Mouse (Mus musculus) olfactory bulb, adult 2 months (tissue): Measurements from ENCODE around the gene Pepd. TPM values are rescaled to one million over a fixed set of nuclear protein-coding genes. Genes with fewer than 3 reads are reported as not detected.

Source experiments
- H3K27ac ChIP-seq: fragments of 200-500 bp; 2 replicates; pipeline ENCODE4 v1.5.1; 2012; ENCODE audit warnings: low read depth, low read length; ENCODE audit not compliant: insufficient read depth
- H3K4me1 ChIP-seq: fragments of 200-500 bp; 2 replicates; pipeline ENCODE4 v1.6.1; 2012; ENCODE audit warnings: low read length; ENCODE audit not compliant: control insufficient read depth, insufficient read depth
- H3K4me3 ChIP-seq: fragments of 200-500 bp; 2 replicates; pipeline ENCODE4 v1.5.1; 2012; ENCODE audit warnings: mild to moderate bottlenecking, low read depth, low read length, moderate library complexity; ENCODE audit not compliant: insufficient read depth
- CTCF ChIP-seq: fragments of 200-500 bp; IDR thresholded peaks from 2 replicates; pipeline ENCODE4 v1.5.1; 2012; ENCODE audit warnings: low read depth, mild to moderate bottlenecking, low read length, moderate library complexity; ENCODE audit not compliant: insufficient read depth
- POLR2A ChIP-seq: fragments of 200-500 bp; IDR thresholded peaks from 2 replicates; pipeline ENCODE4 v1.6.1; 2012; ENCODE audit warnings: mild to moderate bottlenecking, low read depth, low read length, moderate library complexity; ENCODE audit not compliant: insufficient read depth
- WGBS: fragments of 180-500 bp; shearing (Covaris S2); methylation state at CpG from one replicate; pipeline ENCODE4 v1.1.7; 2018; 5-methylcytosine and 5-hydroxymethylcytosine counted together
- polyA plus RNA-seq: library from polyadenylated mRNA; stranded (reverse); fragments of >200 nt; gene quantifications from 2 replicates; pipeline ENCODE4 v1.2.4, GENCODE M21; 2012; ENCODE audit warnings: low replicate concordance; ENCODE audit not compliant: missing spikeins, insufficient read depth, insufficient read length

Pepd gene
- polyA plus RNA-seq, 1 experiment: not detected

DNA sequence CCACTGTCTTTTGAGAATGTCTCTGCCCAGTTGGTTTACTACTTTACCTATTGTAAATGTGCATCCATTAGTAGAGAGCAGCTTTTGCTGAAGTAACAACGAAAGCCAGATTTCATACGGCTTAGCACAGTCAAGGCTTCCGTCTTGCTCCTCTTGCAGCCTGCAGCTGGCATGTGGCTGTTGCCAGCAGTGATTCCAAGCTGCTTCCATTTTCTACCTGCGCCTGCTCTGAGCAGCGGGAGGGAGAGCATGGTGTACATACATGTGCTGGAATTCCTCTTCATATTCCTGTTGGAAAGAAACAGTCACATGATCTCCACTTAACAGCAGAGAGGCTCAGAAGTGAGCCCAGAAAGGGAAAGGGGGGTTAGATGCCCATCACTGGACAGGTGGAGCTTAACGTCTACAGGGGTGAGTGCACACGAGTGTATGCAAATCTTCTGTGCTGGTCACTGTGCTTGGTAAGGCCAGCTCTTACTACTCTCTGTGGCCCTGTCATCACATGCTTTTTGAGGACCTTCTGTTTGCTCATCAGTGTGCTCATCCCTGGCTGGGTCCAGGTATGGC is 91.1 kb downstream of the Pepd start:
- 77% methylated on average over 7 of the region's 7 CpGs for whole genome bisulfite sequencing
- TF ChIP-seq POLR2A (no peak), CTCF (no peak)
- H3K4me1 ChIP-seq: no peaks in the 10 kb centered on the region
- H3K27ac ChIP-seq: no peak overlapping the region
- H3K4me3 ChIP-seq: no peak overlapping the region

DNA sequence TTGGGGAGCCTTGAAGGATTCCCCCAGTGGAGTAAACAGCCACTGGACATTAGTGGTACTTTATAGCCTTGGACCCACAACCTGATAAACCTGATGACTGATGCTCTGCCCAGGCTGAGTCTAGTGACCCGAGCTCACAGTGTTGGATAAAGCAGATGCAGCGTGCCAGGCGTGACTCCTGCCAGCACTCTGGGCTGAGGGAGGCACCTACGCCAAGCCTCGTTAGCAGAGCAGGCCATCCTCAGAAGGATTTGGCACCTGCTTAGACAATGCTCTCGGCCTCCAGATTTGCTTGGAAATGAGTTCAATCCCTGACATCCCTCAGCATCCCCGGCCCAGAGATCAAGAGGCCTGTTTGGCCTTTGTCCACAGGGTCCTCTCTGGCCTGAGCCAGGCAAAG is 94.5 kb downstream of the Pepd start:
- no peak for TF ChIP-seq POLR2A
- no peak for TF ChIP-seq CTCF
- H3K4me1 ChIP-seq: no peaks in the 10 kb centered on the region
- no peak overlapping the region for H3K4me3 ChIP-seq
- no peak overlapping the region for H3K27ac ChIP-seq
- 82% methylated on average over 7 of the region's 7 CpGs for WGBS

DNA sequence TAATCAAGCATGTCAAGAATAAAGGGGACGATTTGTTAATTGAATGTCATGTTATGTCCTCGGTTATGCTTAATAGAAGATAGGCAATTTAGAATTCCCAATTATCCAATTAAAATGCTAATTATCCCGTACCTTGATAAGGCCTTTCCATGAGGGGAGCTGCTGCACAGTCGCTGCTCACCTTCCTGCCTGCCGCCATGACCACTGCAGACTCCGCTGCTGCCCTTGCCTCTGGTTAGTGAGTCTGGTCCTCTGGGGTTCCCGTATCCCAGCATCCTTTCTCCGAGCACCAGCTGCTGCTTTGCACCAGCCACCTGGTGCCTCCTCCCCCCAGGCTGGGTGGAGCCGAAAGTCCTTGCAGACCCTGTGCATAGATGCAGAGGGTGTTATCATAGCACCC is 101.0 kb downstream of the Pepd start:
- Histone ChIP-seq H3K4me3 (no peak overlapping the region), H3K27ac (no peak overlapping the region), H3K4me1 (no peaks in the 10 kb centered on the region)
- no peak for TF ChIP-seq CTCF
- 84% methylated on average over 9 of the region's 9 CpGs for WGBS

DNA sequence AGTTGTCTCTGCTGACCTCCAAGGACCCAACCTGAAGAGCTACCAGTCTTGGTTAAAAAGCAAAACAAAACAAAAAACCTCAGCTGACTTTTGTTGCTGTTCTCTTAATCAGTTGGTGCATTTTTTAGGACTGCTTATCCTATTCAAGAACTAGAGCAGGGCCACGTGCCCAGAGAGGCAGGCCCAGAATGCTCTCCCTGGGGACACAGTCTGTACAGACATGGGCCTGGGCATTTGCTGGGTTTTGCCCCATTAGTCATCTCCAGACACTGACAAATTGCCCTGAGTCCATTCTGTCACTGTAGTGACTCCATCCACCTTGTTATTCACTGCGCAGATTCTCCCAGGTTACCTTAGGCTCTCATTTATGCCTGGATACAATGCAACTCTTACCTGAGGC is 103.1 kb downstream of the Pepd start:
- Histone ChIP-seq H3K4me1 (no peaks in the 10 kb centered on the region), H3K27ac (no peak overlapping the region), H3K4me3 (no peak overlapping the region)
- 85% methylated on average over 2 of the region's 2 CpGs for whole genome bisulfite sequencing
- TF ChIP-seq CTCF (no peak), POLR2A (no peak)

DNA sequence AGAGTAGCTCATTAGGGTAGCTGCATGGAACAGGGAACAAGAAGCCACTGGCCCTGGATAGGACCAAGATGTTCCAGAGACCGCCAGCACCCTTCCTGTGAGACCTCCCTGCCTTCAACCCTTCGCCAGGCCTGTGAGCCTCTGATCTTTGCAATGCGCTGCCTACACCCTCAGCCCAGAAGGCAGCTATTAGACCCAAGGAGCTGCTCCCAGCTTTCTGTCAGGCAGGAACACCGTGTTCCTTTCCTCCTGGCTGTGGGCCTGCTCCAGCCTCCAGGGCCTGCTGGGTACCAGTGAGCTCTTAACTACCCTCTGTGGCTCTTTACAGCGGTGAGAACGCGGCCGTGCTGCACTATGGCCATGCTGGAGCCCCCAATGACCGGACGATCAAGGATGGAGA is 109.2 kb downstream of the Pepd start:
- WGBS: 90% methylated on average over 10 of the region's 10 CpGs
- no peak overlapping the region for H3K27ac ChIP-seq
- TF ChIP-seq CTCF: no peak
- no peak for TF ChIP-seq POLR2A
- H3K4me1 ChIP-seq: peaks cover 16% of the 10 kb centered on the region; the same call in 1 of the 2 replicates
- H3K4me3 ChIP-seq: no peak overlapping the region

DNA sequence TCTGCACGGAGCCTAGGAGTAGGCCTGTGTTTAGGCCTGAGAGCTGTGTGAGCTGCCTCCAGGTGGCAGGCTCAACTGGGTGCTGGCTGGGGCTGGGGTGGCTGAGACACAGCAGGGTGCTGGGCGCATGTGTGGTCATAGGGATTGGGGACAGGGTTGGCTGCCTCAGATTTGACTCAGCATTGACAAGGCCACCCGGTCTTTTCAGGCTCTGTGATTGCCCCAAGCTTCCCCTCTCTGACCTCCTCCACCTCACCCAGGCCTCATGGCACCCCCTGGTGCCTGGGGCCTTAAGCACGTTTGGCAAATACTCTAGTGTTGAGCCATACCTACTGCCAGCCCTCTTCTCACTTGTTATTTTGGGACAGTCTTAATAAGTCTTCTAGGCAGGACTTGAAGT is 111.1 kb downstream of the Pepd start:
- Histone ChIP-seq H3K4me3 (no peak overlapping the region), H3K27ac (no peak overlapping the region), H3K4me1 (peaks cover 22% of the 10 kb centered on the region; the same call in 1 of the 2 replicates)
- TF ChIP-seq CTCF (no peak), POLR2A (no peak)
- 92% methylated on average over 4 of the region's 4 CpGs for WGBS

DNA sequence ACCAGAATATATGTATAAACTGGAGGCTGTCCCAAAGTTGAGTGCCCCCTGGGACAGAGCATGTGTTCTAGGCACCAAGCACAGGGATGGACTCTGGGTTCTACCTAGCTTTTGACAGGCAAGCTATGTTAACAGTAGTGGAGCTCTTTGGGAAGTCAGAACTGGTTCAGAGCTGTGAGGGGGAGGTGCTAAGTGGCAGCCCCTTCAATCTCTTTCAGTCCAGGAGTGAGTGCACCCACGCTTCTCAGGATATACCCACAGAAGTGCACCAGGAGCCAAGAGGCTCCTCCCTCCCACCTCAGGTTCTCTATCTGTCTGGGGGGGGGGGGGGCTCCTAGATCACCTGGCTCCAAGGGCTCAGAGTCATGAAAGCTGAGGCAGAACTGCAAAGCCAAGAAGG is 112.2 kb downstream of the Pepd start:
- TF ChIP-seq POLR2A (no peak), CTCF (no peak)
- Histone ChIP-seq H3K27ac (no peak overlapping the region), H3K4me1 (peaks cover 22% of the 10 kb centered on the region; the same call in 1 of the 2 replicates), H3K4me3 (no peak overlapping the region)
- 93% methylated on average over 1 of the region's 1 CpGs for WGBS

DNA sequence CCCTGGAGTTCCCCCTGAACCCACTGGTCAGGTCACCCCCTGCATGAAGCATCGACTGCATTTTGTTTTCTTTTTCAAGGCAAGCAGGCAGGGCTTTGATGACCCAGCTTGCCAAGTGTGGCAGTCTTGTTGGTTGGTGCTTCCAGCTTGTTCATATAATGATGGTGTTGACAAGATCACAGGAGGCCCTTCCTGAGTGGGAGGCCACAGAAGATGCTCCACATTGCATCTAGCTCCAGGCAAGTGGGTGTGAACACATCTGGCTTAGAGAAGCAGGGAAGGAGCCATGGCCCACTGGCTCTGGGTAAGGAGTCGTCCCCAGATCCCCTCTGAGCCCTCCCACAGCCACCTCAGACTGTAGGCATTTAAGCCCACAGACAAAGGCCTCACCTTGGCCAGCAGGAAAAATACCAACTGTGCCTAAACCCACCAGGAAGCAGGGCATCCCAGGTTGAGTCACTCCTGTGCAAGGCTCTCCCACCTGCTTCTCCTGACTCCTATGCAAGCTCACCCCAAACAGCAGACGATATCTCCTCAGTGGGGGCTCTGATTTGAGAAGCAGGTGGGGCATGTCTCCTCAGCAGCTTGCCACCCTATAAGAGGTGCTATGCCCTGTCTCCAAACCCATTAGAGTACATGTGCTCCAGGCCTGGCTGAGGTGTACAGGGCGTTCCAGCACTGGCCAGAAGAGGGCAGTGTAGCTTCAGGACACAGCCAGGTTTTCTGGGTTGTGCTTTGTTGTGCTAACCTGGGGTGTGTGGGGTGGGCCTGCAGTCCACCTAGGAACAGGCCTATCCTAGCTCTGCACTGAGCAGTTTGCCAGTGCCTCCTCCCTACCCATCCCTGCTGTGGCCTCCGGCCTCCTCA is 113.5 kb downstream of the Pepd start:
- TF ChIP-seq POLR2A (no peak), CTCF (peak; percentile 95)
- WGBS: 50% methylated on average over 5 of the region's 5 CpGs
- no peak overlapping the region for H3K27ac ChIP-seq
- H3K4me3 ChIP-seq: no peak overlapping the region
- peaks cover 19% of the 10 kb centered on the region; the same call in 1 of the 2 replicates for H3K4me1 ChIP-seq

DNA sequence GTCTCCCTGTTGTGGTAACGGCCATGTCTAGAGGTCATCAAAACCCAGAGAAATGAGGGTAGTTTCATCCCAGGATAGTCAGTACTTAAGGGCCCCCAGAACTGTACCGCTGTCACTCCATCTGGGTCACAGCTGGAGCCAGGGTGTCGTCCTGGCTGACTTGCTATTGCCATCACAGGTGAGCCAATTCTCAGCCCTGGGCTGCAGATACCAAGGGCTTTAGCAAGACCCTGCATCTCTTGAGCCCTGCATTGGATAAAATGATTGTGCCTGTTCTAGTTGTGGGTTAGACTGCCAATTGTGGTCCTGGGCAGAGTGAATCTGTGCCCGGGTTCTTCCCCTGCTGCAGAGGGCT is 114.1 kb downstream of the Pepd start:
- no peak overlapping the region for H3K4me3 ChIP-seq
- H3K4me1 ChIP-seq: peaks cover 18% of the 10 kb centered on the region; the same call in 1 of the 2 replicates
- TF ChIP-seq CTCF (no peak), POLR2A (no peak)
- no peak overlapping the region for H3K27ac ChIP-seq
- 90% methylated on average over 4 of the region's 4 CpGs for WGBS
